Mouse (Mus musculus): ENCODE measurements around the gene Ywhae.
"Not testable (repeated sequence)": the region's sequence is repeated elsewhere in the genome, so short reads cannot be mapped to it uniquely, and the experiment has no call there.

Gene Ywhae

DNA sequence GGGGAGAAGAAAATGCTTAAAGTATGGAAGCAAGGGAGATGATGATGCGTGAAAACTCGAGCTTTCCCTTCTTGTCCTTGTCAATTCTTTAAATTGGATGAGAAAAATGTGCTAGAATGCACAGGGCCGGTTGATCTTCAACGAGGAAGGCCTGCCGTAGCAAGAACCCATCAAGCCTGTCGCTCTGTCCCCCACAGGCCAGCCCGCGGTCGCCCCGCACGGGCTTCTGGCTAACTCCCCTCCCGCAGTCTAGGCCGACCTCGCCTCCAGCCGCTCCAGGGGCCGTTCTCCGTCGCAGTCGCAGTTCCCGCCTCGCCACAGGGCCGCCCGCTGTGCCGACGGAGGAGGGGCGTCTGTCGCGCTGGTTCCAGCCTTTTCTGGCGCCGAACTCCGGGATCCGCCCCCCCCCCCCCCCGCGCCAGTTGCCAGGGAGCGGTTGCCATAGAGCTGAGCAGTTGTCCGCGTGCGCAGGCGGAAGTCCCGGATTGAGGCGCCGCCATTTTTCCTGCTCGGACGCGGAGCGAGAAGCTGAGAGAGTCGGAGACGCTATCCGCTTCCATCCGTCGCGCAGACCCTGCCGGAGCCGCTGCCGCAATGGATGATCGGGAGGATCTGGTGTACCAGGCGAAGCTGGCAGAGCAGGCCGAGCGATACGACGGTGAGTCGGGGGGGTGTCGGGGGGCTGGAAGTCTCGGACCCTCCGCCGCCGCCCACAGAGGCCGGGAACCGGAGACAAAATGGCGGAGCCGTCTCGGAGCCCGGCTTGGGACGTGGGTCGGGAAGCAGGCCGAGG lies at the start of gene Ywhae:
TSS of gene Ywhae (plus strand) at position 436 of the 793 bp plus-strand sequence.
- peak; percentile 93 to 96 for DNase-seq

DNA sequence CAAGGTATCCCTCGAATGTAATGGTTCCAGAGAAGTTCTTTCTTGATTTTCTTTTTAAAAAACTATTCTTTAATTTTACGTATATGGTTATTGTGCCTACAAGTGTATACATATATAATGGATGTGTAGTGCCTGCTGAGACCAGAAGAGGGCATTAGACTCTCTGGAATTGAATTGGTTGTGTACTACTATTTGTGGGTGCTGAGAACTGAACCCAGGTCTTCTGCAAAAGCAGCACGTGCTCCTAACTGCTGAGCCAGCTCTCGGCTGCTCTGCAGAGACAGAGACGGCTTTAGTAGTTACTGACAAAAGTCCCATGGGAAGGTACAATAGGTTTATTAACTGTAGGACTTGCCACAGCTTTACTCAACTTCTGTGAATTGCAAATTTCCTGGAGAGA lies 48.2 kb upstream of the Ywhae start:
- DNase-seq: no peak

DNA sequence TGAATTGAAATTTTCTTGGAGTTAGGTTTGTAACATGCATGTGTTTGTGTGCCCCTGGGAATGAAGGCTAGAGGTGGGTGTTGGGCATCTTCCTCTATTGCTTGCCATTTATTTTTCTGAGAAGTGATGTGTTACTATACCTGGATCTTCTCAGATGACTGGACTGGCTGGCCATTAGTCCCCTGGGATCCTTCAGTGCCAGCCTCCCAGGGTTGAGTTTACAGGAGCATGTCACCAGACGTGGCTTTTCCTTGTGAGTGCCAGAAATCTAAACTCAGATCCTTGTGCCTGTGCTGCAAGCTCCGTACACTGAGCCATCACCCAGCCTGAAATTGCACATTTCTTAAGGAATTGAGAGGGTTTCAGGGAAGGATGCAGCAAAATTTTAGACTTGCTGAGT lies 47.7 kb upstream of the Ywhae start:
- no peak for DNase-seq

DNA sequence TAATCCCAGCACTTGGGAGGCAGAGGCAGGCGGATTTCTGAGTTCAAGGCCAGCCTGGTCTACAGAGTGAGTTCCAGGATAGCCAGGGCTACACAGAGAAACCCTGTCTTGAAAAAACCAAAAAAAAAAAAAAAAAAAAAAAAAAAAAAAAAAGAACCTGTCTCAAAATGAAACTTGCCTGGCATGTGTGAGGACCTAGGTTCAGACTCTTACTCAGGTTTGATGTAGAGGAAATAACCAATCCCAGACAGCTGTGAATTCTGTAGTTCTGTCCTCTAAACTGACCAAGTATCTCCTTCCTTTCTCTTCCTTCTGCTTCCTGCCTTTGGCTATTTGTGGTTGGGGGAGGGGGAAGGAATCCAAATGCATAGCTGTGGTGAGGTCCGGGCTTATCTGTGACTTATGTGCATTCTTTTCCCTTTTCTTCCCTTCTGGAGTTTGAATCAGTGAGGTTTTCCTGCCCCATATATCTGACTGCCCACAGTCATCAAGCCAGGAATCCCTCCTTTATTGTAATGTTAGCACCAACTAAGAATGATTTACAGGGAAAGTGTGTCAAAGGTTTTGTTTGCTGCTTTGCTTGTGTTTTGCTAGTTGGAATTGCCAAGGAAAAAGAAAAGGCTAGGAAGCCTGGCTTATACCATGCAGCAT lies 45.2 kb upstream of the Ywhae start:
- peak in 1 of 2 experiments; percentile 12 for DNase-seq

DNA sequence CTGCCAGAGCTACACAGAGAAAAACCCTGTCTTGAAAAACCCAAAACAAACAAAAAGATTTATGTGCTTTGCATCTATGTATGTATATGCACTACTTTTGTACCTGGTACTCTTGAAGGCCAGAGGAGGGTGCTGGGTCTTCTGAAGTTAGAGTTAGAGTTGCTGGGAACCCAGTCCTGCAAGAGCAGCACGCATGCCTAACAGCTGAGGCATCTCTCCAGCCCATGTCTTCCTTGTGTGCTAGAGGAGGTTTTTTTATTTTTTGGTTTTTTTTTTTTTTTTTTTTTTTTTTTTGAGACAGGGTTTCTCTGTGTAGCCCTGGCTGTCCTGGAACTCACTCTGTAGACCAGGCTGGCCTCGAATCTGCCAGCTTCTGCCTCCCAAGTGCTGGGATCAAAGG lies 44.5 kb upstream of the Ywhae start:
- DNase-seq: no peak

DNA sequence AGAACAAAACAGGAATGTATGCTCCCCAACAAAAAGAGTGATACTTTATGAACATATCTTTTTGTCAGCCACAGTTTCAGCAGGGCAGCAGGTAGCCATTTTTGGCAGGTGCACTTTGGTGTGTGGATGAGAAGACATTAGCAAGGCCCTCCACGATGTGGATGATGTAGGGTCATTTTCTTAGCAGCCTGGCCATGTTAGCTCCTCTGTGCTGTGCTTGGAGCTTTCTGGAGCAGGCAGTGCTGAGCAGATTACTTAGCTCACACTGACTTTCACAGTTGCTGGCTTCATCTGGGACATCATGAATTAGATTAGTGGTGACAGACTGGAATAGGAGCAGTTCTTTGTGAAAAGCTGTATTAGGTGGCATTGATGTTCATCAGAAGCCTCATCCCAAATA lies 42.7 kb upstream of the Ywhae start:
- no peak for DNase-seq

DNA sequence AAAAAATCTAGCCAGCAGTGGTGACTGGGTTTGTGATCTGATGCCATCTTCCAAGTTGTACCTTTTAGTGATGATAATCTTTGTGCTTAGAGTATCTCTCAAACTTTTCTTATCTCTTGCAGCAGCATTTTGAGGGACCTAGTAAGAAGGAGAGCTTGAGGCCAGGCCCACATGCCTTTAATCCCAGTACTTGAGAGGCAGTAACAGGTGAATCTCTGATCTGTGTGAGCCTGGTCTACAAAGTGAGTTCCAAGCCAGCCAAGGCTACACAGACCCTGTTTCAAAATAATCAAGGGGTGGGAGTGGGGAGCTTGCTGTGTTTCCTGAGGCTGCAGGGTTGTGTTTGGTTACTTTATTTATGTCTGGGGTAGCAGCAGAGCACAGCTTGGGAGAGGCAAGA lies 41.6 kb upstream of the Ywhae start:
- no peak for DNase-seq

DNA sequence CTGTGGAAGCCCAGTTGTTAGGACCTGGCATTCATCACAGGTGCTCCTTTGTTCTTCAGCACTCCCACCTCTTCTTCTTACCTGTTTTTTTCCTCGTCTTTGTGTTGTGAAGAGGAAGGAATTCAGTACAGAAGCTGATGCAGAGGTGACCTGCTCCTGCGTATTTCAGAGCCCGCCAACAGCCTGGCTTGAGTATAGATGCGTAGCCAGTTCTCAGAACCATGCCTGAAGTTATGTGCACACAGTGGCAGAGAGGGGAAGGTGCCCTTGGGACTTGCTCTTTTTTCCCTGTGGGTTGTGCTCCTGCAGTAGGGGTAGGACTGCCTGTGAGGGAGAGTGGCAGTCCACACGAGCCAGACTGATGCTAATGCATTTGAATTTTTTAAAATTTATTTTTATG lies 39.1 kb upstream of the Ywhae start:
- DNase-seq: no peak

DNA sequence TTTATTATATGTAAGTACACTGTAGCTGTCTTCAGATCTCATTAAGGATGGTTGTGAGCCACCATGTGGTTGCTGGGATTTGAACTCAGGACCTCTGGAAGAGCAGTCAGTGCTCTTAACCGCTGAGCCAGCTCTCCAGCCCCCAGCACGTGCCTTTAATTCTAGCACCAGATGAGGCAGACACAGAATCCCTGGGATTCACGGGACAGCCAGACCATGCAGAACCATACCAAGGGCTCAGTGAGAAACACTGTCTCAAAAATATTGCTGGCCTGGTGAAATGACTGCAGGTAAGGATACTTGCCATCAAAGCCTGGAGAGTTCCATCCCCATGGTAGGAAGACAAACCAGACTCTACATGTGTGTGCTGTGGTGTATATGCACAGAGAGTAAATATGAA lies 35.2 kb upstream of the Ywhae start:
- not testable (repeated sequence) for DNase-seq

DNA sequence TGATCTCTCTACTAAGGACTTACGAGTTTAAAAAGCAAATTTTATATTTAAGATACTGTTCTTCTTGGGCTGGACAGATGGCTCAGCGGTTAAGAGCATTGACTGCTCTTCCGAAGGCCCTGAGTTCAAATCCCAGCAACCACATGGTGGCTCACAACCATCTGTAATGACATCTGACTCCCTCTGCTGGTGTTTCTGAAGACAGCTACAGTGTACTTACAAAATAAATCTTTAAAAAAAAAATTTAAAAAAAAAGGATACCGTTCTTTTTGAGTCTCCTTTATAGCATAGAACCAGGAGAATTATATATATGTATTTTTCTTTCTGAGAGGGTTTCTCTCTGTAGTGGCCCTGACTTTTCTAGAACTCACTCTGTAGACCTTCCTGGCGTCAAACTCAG lies 32.1 kb upstream of the Ywhae start:
- DNase-seq: no peak

DNA sequence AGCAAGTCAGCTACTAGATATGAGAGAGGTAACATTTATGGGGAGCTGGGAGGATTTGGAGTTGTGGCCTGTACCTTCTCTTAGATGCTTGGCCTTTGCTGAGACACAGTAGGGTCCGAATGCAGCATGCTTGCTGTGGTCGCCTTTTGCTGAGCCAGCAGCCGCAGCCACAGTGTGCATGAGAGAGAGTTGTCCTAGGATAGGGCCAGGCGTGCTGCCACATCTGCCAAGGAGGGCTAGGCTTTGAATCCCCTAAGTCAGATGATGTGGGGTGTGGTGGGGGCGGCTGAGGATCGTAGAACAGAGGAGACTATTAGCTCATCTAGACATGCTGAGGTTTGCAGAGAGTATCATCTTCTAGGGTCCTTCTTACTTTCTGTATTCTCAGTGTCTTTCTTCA lies 29.9 kb upstream of the Ywhae start:
- DNase-seq: no peak

DNA sequence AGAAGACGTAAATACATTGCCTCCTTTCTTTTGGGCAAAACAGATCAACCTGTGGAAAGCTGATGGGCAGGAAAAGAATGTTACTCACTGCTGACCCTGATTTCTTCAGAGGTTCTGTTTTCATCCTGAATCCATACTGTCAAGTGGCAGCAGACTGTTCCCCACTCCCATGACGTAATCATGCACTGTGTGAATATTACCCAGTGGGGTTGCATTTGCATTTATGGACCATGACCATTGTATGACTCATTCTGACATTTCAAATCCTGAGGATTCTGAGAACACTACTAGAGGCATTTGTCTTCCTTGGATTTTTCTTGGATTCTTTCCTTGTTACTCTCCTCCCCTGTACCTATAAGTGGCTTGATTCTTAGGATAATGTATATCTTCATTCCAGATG lies 28.9 kb upstream of the Ywhae start:
- no peak for DNase-seq

DNA sequence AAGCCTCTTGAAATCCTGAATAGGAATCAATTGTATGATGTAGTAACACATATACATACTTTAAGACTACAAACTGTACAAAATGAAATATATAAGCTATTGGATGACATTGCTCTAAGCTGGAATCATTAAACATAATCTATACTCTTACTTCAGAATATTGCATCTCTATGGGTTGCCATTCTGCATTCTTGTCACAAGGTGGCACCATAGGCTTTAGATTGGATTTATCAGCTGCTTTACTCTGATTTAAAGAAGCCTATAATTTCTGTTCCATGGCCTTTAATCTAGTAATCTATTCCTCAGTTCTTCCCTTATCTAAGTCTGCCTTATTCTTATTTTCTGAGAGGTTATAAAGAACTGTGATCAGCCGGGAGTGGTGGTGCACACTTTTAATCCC lies 18.7 kb upstream of the Ywhae start:
- peak in 1 of 2 experiments; percentile 56 for DNase-seq

DNA sequence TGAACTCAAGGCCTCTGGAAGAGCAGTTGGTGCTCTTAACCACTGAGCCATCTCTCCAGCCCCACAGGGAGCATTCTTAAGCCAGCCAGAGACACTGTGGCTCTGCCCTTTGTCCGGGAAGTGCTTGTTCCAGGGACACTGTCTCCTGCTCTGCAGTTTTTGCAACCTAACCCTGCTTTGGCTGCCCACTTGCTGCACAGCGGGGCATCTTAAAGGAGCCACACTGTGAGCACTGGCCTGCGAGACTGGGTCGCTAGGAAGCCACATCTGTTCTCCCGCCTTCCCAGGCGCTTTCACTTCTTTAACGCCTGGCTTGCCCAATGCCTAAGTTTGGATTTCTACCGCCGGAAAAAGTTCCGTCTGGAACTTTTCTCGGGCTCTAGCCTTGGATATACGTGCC lies 17.1 kb upstream of the Ywhae start:
- DNase-seq: no peak

DNA sequence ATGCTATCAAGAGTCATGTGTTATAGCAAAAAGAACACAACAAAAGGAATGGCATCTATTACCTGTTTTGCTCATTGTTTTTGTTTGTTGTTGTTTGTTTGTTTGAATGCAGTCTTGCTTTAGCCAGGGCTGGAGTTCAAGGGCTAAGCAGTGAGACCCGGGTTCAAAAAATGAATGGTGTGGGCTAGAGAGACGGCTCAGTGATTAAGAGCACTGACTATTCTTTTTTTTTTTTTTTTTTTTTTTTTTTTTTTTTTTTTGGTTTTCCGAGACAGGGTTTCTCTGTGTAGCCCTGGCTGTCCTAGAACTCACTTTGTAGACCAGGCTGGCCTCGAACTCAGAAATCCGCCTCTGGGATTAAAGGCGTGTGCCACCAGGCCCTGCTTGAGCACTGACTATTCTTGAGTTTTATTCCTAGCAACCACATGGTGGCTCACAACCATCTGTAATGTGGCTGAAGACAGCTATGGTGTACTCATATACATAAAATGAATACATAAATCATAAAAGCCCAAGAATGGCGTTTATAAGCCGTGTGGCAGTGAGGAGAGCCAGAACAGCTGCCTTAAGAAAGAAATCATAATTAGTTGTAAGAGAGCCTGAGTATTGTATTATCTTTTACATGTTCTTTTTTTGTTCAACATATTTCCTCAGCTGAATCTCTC lies 15.9 kb upstream of the Ywhae start:
- no peak for DNase-seq

DNA sequence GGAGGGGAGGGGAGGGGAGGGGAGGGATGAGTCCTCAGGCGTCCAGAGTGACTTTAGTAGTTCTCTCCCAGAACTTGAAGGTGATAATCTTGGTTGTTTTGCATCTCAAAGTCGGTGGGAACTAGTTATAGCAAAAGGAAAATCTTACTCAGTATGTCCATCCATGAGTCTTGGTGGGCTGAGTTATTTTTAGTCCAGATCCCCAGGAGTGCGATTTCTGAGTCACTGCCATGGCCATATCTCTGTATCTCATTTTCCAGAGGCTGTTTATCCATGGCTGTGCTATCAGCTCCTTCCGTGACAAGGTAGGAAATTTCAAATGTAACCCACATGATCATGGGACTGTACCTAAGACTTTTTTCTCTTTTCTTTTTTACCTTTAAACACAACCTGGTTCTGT lies 10.3 kb upstream of the Ywhae start:
- no peak for DNase-seq

DNA sequence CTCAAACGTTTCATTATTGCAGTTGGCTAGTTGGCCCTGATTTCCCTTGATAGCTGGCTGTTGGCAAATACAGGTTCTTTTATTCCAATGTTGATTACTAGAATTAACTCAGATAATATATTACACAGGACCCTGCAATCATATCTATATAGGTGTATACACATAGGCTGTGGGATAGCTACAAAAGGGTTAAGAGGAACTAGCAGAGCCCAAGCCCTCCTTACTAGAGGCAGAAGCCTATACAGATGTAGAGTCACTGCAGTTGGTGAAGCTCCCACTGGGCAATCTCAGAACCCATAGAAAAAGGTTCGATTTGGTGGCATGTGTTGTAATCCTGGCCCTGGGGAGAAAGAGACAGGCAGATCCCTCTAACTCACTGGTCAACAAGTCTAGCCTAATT lies 5.5 kb upstream of the Ywhae start:
- no peak for DNase-seq

DNA sequence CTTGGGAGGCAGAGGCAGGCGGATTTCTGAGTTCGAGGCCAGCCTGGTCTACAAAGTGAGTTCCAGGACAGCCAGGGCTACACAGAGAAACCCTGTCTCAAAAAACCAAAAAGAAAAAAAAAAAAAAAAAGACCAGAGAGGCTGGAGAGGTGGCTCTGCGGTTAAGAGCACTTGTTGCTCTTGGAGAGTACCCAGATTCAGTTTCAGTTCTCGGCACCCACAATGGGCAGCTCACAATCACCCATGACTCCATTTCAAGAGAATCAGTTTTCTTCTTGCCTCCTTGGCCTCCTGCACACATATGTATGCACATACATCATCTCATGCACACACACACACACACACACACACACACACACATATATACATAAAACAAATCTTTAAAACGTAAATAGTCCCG lies 5.0 kb upstream of the Ywhae start:
- not testable (repeated sequence) for DNase-seq

DNA sequence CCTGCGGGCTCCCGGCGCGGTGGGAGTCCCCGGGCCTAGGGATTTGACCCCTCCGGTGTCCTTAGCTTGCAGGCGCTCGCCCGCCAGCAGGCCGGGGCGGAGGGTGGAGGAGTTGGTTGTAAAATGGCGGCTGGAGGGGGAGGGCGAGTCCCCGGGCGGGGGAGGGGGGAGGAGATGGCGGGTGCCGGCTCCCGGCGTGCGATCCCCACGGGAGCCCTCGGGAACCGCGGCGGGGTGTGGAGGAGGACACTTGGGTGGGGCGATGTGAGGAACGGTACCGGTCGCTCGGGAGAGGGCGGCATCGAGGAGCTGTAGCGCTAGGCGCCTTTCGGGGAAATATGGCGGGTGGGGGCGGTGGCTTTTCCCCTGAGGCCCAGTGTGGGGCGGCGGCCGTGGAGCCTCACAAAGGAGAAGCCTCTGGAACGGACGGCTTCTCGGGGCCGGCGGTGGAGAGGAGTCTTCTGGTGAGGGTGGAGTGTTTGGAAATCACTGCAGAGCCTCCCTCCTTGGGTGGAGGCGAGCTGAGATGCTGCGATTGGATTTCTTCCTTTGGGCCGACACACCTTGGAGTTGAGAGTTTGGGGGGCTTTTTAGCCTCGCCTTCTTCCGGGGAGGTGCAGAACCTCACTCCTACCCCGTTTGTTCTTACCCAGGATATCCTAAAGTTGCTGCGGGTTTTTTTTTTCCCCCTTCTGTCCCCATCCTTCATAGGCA lies 715 bp downstream of the Ywhae start:
- peak; percentile 69 to 84 for DNase-seq

DNA sequence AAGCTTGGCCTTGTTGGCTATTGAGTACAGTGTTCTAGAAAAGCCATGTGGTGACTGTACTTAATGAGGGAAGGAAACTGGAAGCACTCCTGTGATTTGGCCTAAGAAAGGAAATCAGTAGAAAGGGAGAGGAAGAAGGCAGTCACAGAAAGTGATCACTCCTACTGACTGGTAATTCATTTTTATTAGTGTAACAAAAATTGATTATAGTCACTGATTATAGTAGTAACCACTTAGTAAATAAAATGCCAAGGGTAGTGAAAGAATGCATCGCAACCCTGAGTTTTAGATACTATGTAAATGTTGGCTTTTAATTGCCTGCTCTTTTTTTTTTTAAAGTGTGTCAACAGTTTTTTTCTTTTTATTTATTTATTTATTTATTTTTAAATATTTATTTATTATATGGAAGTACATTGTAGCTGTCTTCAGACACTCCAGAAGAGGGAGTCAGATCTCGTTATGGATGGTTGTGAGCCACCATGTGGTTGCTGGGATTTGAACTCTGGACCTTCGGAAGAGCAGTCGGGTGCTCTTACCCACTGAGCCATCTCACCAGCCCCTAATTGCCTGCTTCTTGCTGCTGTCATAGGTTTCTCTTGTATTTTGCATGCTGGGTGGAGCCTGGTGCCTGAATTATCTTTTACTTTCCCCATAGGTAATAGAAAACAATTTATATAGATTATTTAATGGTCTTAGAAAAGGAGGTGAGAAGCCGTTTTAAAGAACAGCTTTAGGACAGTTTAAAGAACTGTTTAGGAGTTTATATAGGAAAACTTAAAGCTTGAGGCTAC lies 3.0 kb downstream of the Ywhae start:
- DNase-seq: no peak

DNA sequence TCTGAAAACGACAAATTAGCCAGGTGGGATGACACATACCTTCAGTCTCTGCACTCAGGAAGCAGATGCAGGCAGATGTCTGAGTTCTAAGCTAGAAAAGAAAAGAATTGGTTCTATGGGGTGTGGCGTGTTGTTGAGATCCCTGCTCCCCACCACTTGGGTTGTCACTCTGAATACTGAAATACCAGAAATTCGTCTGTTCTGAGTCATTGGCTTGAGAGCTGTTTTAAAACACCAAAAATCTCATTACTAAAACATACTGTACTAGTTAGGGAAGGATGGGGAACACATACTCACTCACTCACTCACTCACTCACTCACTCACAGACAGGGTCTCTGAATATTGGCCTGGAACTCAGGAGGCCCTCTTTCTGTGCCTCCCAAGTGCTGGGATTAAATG lies 4.3 kb downstream of the Ywhae start:
- no peak for DNase-seq

DNA sequence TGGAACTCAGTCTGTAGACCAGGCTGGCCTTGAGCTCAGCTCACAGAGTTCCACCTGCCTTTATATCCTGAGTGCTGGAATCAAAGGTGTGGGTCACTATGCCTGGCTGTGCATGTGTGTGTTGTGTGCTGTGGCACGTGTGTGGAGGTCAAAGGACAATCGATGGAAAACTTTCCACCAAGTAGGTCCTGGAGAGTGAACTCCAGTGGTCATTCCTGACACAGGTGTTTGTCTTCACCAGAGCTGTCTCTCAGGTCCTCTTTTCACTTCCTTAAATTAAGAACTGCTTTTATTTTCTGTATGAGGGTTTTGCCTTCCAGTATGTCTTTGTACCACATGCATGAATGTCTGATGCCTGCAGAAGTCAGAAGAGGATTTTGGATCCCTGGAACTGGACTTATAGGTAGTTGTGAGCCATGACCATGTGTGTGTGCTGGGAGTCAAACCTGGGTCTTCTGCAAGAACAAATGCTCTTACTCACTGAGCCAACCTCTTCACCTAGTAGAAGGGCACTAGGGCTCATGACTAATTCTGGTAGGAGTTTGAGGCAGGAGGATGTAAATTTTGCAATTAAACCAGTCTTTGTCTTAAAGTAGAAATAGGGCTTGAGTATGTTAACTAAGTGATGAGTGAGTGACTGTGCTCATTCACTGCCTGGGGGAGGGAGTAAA lies 5.3 kb downstream of the Ywhae start:
- DNase-seq: peak in 1 of 2 experiments; percentile 53

Data from kidney, postnatal 25 days (tissue).